Mouse (Mus musculus) CH12.LX (cell line): ENCODE measurements at regions not wholly inside any gene's neighbourhood (a gene's known extent, or its start where the extent isn't known, plus 50 kb on each side); places are given as distances from the start of the nearest gene placed in this dataset.
A peak's percentile ranks its signal among the peaks of the same experiment; 100 is the strongest.

ENCODE experiments used
- DNase-seq: peaks from one replicate; pipeline ENCODE4 v3.0.0-alpha.2; 2013; ENCODE audit errors: extremely low read depth
- H3K27ac ChIP-seq: 2 replicates; pipeline ENCODE4 v1.5.1; 2012; ENCODE audit warnings: low read depth, mild to moderate bottlenecking, control low read depth, moderate library complexity; ENCODE audit not compliant: insufficient read depth
- H3K27me3 ChIP-seq: replicated peaks from 2 replicates; pipeline ENCODE3; 2012; ENCODE audit warnings: inconsistent platforms
- H3K36me3 ChIP-seq, 2 experiments: replicated peaks in 1 of 2; 2 replicates each; pipeline versions ENCODE3 to v1.6.1; 2012; ENCODE audit warnings: inconsistent platforms in 1 of 2, low read length in 1 of 2, mild to moderate bottlenecking in 1 of 2, mixed read lengths in 1 of 2, moderate library complexity in 1 of 2; ENCODE audit not compliant: control insufficient read depth in 1 of 2, insufficient read depth in 1 of 2
- H3K4me1 ChIP-seq, 2 experiments: 2 replicates each; pipeline ENCODE4 v1.6.1; 2012; ENCODE audit warnings: inconsistent platforms in 1 of 2, moderate library complexity in 1 of 2; ENCODE audit not compliant: insufficient read depth in 2 of 2, control insufficient read depth in 1 of 2
- H3K4me2 ChIP-seq: 2 replicates; pipeline ENCODE4 v1.6.1; 2012; ENCODE audit warnings: low read depth, mild to moderate bottlenecking, control low read depth; ENCODE audit not compliant: poor library complexity, insufficient read depth, severe bottlenecking
- H3K4me3 ChIP-seq, 3 experiments: fragments of 150-350 bp in 1 of 3; sonication (generic) in 1 of 3; replicated peaks in 1 of 3; 2 replicates each; pipeline versions ENCODE3 to v1.5.1; 2011 to 2012; ENCODE audit warnings: low read depth in 2 of 3, low read length in 2 of 3, mild to moderate bottlenecking in 2 of 3, moderate library complexity in 2 of 3, control low read depth in 1 of 3, improper control_type of control experiment in 1 of 3, inconsistent platforms in 1 of 3, mixed read lengths in 1 of 3; ENCODE audit not compliant: poor library complexity in 1 of 3
- H3K79me2 ChIP-seq: replicated peaks from 2 replicates; pipeline ENCODE4 v1.6.1; 2012; ENCODE audit warnings: mild to moderate bottlenecking, moderate library complexity; ENCODE audit not compliant: control insufficient read depth, poor library complexity, insufficient read depth, severe bottlenecking; ENCODE audit errors: extremely low read depth
- H3K9ac ChIP-seq: 2 replicates; pipeline ENCODE4 v1.6.1; 2012; ENCODE audit warnings: low read depth, mild to moderate bottlenecking, control low read depth, moderate library complexity; ENCODE audit not compliant: insufficient read depth
- H3K9me3 ChIP-seq: replicated peaks from 2 replicates; pipeline ENCODE3; 2012; ENCODE audit warnings: low read length, inconsistent platforms, mixed read lengths
- BHLHE40 ChIP-seq: IDR thresholded peaks from 2 replicates; pipeline ENCODE4 v1.6.1; 2011; ENCODE audit warnings: mild to moderate bottlenecking, low read depth, low read length, improper control_type of control experiment
- CHD1 ChIP-seq: IDR thresholded peaks from 2 replicates; pipeline ENCODE4 v1.6.1; 2012; ENCODE audit warnings: low read depth, low read length, improper control_type of control experiment, inconsistent platforms
- CHD2 ChIP-seq: IDR thresholded peaks from 2 replicates; pipeline ENCODE4 v1.6.1; 2011; ENCODE audit warnings: low read length, improper control_type of control experiment
- CTCF ChIP-seq, 2 experiments: IDR thresholded peaks in 1 of 2; conservative IDR thresholded peaks in 1 of 2; 2 replicates each; pipeline ENCODE4 v1.5.1; 2011 to 2012; ENCODE audit warnings: low read depth in 2 of 2, low read length in 2 of 2, improper control_type of control experiment in 1 of 2, inconsistent platforms in 1 of 2, mild to moderate bottlenecking in 1 of 2, moderate library complexity in 1 of 2
- E2F4 ChIP-seq: IDR thresholded peaks from 2 replicates; pipeline ENCODE4 v1.6.1; 2011; ENCODE audit warnings: low read depth, low read length, improper control_type of control experiment; ENCODE audit not compliant: insufficient replicate concordance
- ELF1 ChIP-seq: IDR thresholded peaks from 2 replicates; pipeline ENCODE4 v1.6.1; 2014; ENCODE audit warnings: low read depth, mild to moderate bottlenecking, inconsistent platforms, low read length, improper control_type of control experiment
- ETS1 ChIP-seq: conservative IDR thresholded peaks from 2 replicates; pipeline ENCODE4 v1.6.1; 2012; ENCODE audit warnings: low read depth, mild to moderate bottlenecking, inconsistent platforms, low read length, improper control_type of control experiment, moderate library complexity
- GABPA ChIP-seq: IDR thresholded peaks from 2 replicates; pipeline ENCODE4 v1.6.1; 2012; ENCODE audit warnings: low read depth, low read length, improper control_type of control experiment, inconsistent platforms; ENCODE audit not compliant: insufficient replicate concordance
- HCFC1 ChIP-seq: IDR thresholded peaks from 2 replicates; pipeline ENCODE4 v1.6.1; 2012; ENCODE audit warnings: low read depth, mild to moderate bottlenecking, inconsistent platforms, low read length, improper control_type of control experiment
- IRF4 ChIP-seq: IDR thresholded peaks from 2 replicates; pipeline ENCODE4 v1.6.1; 2014; ENCODE audit warnings: low read depth, mild to moderate bottlenecking, inconsistent platforms, low read length, improper control_type of control experiment
- JUN ChIP-seq: IDR thresholded peaks from 2 replicates; pipeline ENCODE4 v1.6.1; 2011; ENCODE audit warnings: low read depth, mild to moderate bottlenecking, low read length, improper control_type of control experiment, moderate library complexity; ENCODE audit not compliant: insufficient read depth
- JUND ChIP-seq: conservative IDR thresholded peaks from 2 replicates; pipeline ENCODE4 v1.6.1; 2011; ENCODE audit warnings: low read depth, low read length, improper control_type of control experiment
- KAT2A ChIP-seq: IDR thresholded peaks from 2 replicates; pipeline ENCODE4 v1.6.1; 2012; ENCODE audit warnings: low read length, improper control_type of control experiment, inconsistent platforms; ENCODE audit not compliant: insufficient replicate concordance
- MAFK ChIP-seq: IDR thresholded peaks from 2 replicates; pipeline ENCODE4 v1.6.1; 2011; ENCODE audit warnings: low read length, improper control_type of control experiment; ENCODE audit not compliant: insufficient replicate concordance
- MAX ChIP-seq: IDR thresholded peaks from 2 replicates; pipeline ENCODE4 v1.6.1; 2011; ENCODE audit warnings: low read length, improper control_type of control experiment
- MEF2A ChIP-seq: IDR thresholded peaks from 2 replicates; pipeline ENCODE4 v1.6.1; 2014; ENCODE audit warnings: low read depth, mild to moderate bottlenecking, inconsistent platforms, low read length, improper control_type of control experiment, borderline replicate concordance
- MXI1 ChIP-seq: IDR thresholded peaks from 2 replicates; pipeline ENCODE4 v1.6.1; 2011; ENCODE audit warnings: mild to moderate bottlenecking, low read depth, low read length, improper control_type of control experiment
- MYC ChIP-seq: IDR thresholded peaks from 2 replicates; pipeline ENCODE4 v1.6.1; 2011; ENCODE audit warnings: low read depth, mild to moderate bottlenecking, improper control_type of control experiment, low read length
- NELFE ChIP-seq: IDR thresholded peaks from 2 replicates; pipeline ENCODE4 v1.6.1; 2011; ENCODE audit warnings: low read depth, low read length, improper control_type of control experiment
- NRF1 ChIP-seq: IDR thresholded peaks from 2 replicates; pipeline ENCODE4 v1.6.1; 2014; ENCODE audit warnings: low read depth, mild to moderate bottlenecking, inconsistent platforms, low read length, improper control_type of control experiment, moderate library complexity
- PAX5 ChIP-seq: IDR thresholded peaks from 2 replicates; pipeline ENCODE4 v1.6.1; 2012; ENCODE audit warnings: low read length, inconsistent platforms, mixed read lengths
- POLR2A ChIP-seq: IDR thresholded peaks from 2 replicates; pipeline ENCODE4 v1.6.1; 2011; ENCODE audit warnings: low read depth, mild to moderate bottlenecking, improper control_type of control experiment, low read length
- POLR2AphosphoS2 ChIP-seq: IDR thresholded peaks from 2 replicates; pipeline ENCODE4 v1.6.1; 2011; ENCODE audit warnings: low read depth, low read length, improper control_type of control experiment
- RAD21 ChIP-seq: IDR thresholded peaks from 2 replicates; pipeline ENCODE4 v1.6.1; 2011; ENCODE audit warnings: low read depth, mild to moderate bottlenecking, low read length, improper control_type of control experiment, moderate library complexity
- RCOR1 ChIP-seq: conservative IDR thresholded peaks from 2 replicates; pipeline ENCODE4 v1.6.1; 2012; ENCODE audit warnings: low read depth, mild to moderate bottlenecking, inconsistent platforms, low read length, improper control_type of control experiment
- SIN3A ChIP-seq: IDR thresholded peaks from 2 replicates; pipeline ENCODE4 v1.6.1; 2012; ENCODE audit warnings: low read length, improper control_type of control experiment, inconsistent platforms
- SMC3 ChIP-seq: IDR thresholded peaks from 2 replicates; pipeline ENCODE4 v1.6.1; 2011; ENCODE audit warnings: low read depth, low read length, improper control_type of control experiment
- TCF12 ChIP-seq: IDR thresholded peaks from 2 replicates; pipeline ENCODE4 v1.6.1; 2014; ENCODE audit warnings: low read depth, mild to moderate bottlenecking, inconsistent platforms, low read length, improper control_type of control experiment
- UBTF ChIP-seq: IDR thresholded peaks from 2 replicates; pipeline ENCODE4 v1.6.1; 2012; ENCODE audit warnings: low read depth, mild to moderate bottlenecking, inconsistent platforms, low read length, improper control_type of control experiment, moderate library complexity
- USF2 ChIP-seq: conservative IDR thresholded peaks from 2 replicates; pipeline ENCODE4 v1.6.1; 2011; ENCODE audit warnings: low read depth, low read length, improper control_type of control experiment
- ZC3H11A ChIP-seq: IDR thresholded peaks from 2 replicates; pipeline ENCODE4 v1.6.1; 2012; ENCODE audit warnings: low read depth, mild to moderate bottlenecking, inconsistent platforms, low read length, improper control_type of control experiment
- ZKSCAN1 ChIP-seq: IDR thresholded peaks from 2 replicates; pipeline ENCODE4 v1.6.1; 2012; ENCODE audit warnings: low read depth, inconsistent platforms, low read length, improper control_type of control experiment, borderline replicate concordance
- ZMIZ1 ChIP-seq: IDR thresholded peaks from 2 replicates; pipeline ENCODE4 v1.6.1; 2012; ENCODE audit warnings: low read depth, mild to moderate bottlenecking, inconsistent platforms, low read length, improper control_type of control experiment
- ZNF384 ChIP-seq: IDR thresholded peaks from 2 replicates; pipeline ENCODE4 v1.6.1; 2012; ENCODE audit warnings: low read depth, low read length, improper control_type of control experiment, inconsistent platforms
- dilution Hi-C: fragments of 300-500 bp; cut with MboI; formaldehyde crosslinking; loops from 2 replicates; pipeline ENCODE4 v1.14.3; 2020; ENCODE audit warnings: low sequenced_read_pairs; ENCODE audit not compliant: extremely low pct_unique_long_range_greater_than_20kb, extremely low pct_ligation_motif_present
- in situ Hi-C: fragments of 300-500 bp; cut with MboI; formaldehyde crosslinking; loops from 3 replicates; pipeline ENCODE4 v1.14.3; 2019; ENCODE audit warnings: low sequenced_read_pairs, low pct_ligation_motif_present, low pct_unique_long_range_greater_than_20kb, mixed read lengths

DNA sequence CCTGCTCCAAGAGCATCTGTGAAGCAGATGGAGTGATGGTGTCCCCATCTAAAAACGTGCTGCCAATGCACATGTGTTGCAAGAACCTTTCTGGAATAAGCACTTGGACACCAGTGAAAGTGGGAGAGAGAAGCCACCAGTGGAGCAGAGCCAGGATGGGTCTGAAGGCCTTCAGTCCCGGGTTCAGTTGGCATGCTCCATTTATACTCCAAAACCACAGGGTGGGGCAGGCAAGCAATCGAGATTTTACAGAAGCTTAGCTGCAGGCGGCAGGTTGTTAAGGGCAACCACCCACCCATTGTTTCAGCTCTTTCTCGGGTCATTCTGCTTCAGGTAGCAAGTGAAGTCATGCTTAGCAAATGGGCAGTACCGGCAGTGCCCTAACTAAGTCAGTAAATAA lies 51.8 kb upstream of the Sv2b start:
- H3K27ac ChIP-seq, result no peak overlapping the region
- H3K4me1 ChIP-seq, result peaks cover 5 to 6% of the 10 kb centered on the region in 2 experiments; a peak in 3 of 4 replicates
- no peaks in the 10 kb centered on the region for H3K79me2 ChIP-seq
- DNase-seq, result no peak
- H3K9ac ChIP-seq, result no peak overlapping the region
- H3K36me3 ChIP-seq, result no peaks in the 10 kb centered on the region
- in situ Hi-C loops, result no loop called here
- dilution Hi-C loops, result no loop called here
- no peak overlapping the region for H3K4me3 ChIP-seq
- no peaks in the 10 kb centered on the region for H3K9me3 ChIP-seq
- H3K27me3 ChIP-seq, result no peaks in the 10 kb centered on the region
- no peak overlapping the region for H3K4me2 ChIP-seq
- TF ChIP-seq MEF2A (no peak), TCF12 (no peak), CHD1 (no peak), RCOR1 (no peak)

DNA sequence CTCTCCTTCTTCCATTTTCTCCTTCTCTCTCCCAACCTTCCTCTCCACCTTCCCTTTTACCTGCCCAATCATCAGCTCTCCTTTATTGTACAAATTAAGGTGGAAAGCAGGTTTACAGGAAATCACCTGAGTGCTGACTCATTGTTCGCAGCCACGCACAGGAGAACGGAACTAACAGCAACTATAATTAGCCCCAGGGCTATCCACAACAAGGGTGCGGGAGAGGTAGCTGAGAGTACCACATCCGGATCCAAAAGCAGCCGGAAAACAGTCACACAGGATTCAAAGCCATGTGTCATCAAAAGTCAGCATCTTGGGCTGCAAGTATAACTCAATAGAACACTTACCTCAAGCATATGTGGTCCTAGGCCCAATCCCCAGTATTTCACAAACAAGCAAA lies 53.5 kb upstream of the Sv2b start:
- no peaks in the 10 kb centered on the region for H3K9me3 ChIP-seq
- H3K4me1 ChIP-seq, result peaks cover 5 to 9% of the 10 kb centered on the region in 2 experiments; a peak in 3 of 4 replicates
- no peaks in the 10 kb centered on the region for H3K27me3 ChIP-seq
- H3K27ac ChIP-seq, result no peak overlapping the region
- no peaks in the 10 kb centered on the region for H3K79me2 ChIP-seq
- peak; percentile 30 for DNase-seq
- no peaks in the 10 kb centered on the region for H3K36me3 ChIP-seq
- H3K4me2 ChIP-seq, result 0 out of 2 replicates have a peak overlapping the region, but pooled peaks have one; percentile 34
- H3K4me3 ChIP-seq, result no peak overlapping the region
- in situ Hi-C loops, result no loop called here
- no peak overlapping the region for H3K9ac ChIP-seq
- dilution Hi-C loops, result no loop called here
- TF ChIP-seq NRF1 (no peak), JUND (no peak), NELFE (no peak), PAX5 (no peak), JUN (no peak), MAX (0 out of 2 replicates have a peak, but pooled peaks have one; percentile 18), ZNF384 (no peak), POLR2AphosphoS2 (no peak), MYC (no peak), POLR2A (no peak), SMC3 (no peak), SIN3A (no peak), TCF12 (0 out of 2 replicates have a peak, but pooled peaks have one; percentile 9), ZMIZ1 (no peak), CHD2 (no peak), KAT2A (no peak), RAD21 (no peak), ELF1 (no peak), USF2 (no peak), ETS1 (0 out of 2 replicates have a peak, but pooled peaks have one; percentile 9), IRF4 (0 out of 2 replicates have a peak, but pooled peaks have one; percentile 21), UBTF (no peak), CHD1 (no peak), ZKSCAN1 (no peak), GABPA (no peak), RCOR1 (no peak), BHLHE40 (peak; percentile 62), CTCF (conservative IDR thresholded peaks at IDR 0.05 in 1 of 2, IDR thresholded peaks at IDR 0.05 in 1 of 2; ENCODE audit: low read depth in 2 of 2, low read length in 2 of 2) (no peak), ZC3H11A (no peak), E2F4 (no peak), MAFK (peak; percentile 35; the same call in 1 of the 2 replicates), HCFC1 (no peak), MXI1 (no peak)
